ENCODE assay signal across 28 mouse cellular contexts in the genomic region with DNA sequence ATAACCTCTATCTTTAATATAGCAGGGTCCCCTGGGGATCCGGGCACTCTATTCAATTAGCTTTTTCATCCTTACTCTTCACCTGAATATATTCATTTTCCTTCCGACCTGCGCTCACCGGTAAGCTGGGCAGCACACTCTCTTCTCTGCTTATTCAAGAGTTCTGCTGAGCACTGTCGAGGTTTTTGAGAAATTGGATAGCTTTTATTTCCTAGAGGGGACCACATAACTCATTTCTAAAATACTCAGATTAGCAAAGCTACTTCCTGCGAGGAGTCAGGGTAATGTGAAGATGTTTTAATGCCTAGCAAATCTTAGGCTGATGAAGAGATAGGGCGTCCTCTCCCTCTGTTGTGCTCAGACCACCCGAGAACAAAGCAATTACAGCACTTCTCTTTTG. TPM values are rescaled to one million over a fixed set of nuclear protein-coding genes. Genes with fewer than 3 reads are reported as not detected.
DNase-seq lines count a peak whose midpoint lies in the region; ATAC-seq lines count a peak whose summit lies in the region.
"Had no signal": no experiment of that assay in that cellular context is flagged by ENCODE, and none has a peak within 500 bp of the region (broad histone marks: within the 10 kb centered on the region; RNA-seq: fewer than 3 reads in every experiment).

No protein-coding gene starts in this region.

- peak; percentile 11 for DNase-seq in hindbrain, embryonic 10.5 days (ENCODE audit: low spot score)
- DNase-seq in neural tube, embryonic 10.5 days (ENCODE audit: extremely low spot score, low spot score): peak; percentile 16
- DNase-seq in NIH3T3 (ENCODE audit: low read depth): peak; percentile 53
- peak; percentile 13 for DNase-seq in embryonic facial prominence, embryonic 10.5 days (ENCODE audit: low spot score)
- DNase-seq in urinary bladder, adult 2 months (ENCODE audit: low spot score): no peak
- DNase-seq: B cell, adult 2 months; cerebellum, adult 11 months; cerebellum, adult 9-11 months; gastrocnemius, postnatal 25 days; heart, adult 11 months; heart, postnatal 4 days; kidney, adult 11 months; kidney, postnatal 25 days; liver, postnatal 0 days; lung, postnatal 36 days; thymus, postnatal 4 days had no signal

- H3K36me3 ChIP-seq in hindbrain, embryonic 10.5 days: no peaks in the 10 kb centered on the region
- H3K36me3 ChIP-seq in hindbrain, embryonic 13.5 days: no peaks in the 10 kb centered on the region
- no peaks in the 10 kb centered on the region for H3K36me3 ChIP-seq in neural tube, embryonic 15.5 days
- no peaks in the 10 kb centered on the region for H3K36me3 ChIP-seq in embryonic facial prominence, embryonic 10.5 days (replicated peaks)
- H3K36me3 ChIP-seq in midbrain, embryonic 16.5 days (ENCODE audit: control insufficient read depth, insufficient read depth, low read length): no peaks in the 10 kb centered on the region
- H3K36me3 ChIP-seq: embryonic facial prominence, embryonic 12.5 days; heart, embryonic 10.5 days; heart, embryonic 15.5 days; kidney, embryonic 15.5 days; midbrain, embryonic 13.5 days had no signal

- no peak overlapping the region for H3K4me3 ChIP-seq in hindbrain, embryonic 10.5 days
- H3K4me3 ChIP-seq in hindbrain, embryonic 13.5 days: no peak overlapping the region
- H3K4me3 ChIP-seq in neural tube, embryonic 15.5 days (replicated peaks): no peak overlapping the region
- H3K4me3 ChIP-seq in embryonic facial prominence, embryonic 10.5 days: no peak overlapping the region
- H3K4me3 ChIP-seq in midbrain, embryonic 16.5 days (ENCODE audit: low read depth, low read length): no peak overlapping the region
- H3K4me3 ChIP-seq: embryonic facial prominence, embryonic 12.5 days; heart, embryonic 10.5 days; kidney, embryonic 15.5 days; liver, embryonic 12.5 days; megakaryocyte, embryonic 14.5 days; midbrain, embryonic 13.5 days had no signal

- 3% methylated on average over 8 of the region's 8 CpGs for WGBS in hindbrain, embryonic 10.5 days
- 3% methylated on average over 8 of the region's 8 CpGs for WGBS in hindbrain, embryonic 13.5 days
- 7% methylated on average over 8 of the region's 8 CpGs for WGBS in neural tube, embryonic 15.5 days
- 2% methylated on average over 8 of the region's 8 CpGs for WGBS in embryonic facial prominence, embryonic 10.5 days
- 9% methylated on average over 8 of the region's 8 CpGs for WGBS in midbrain, embryonic 16.5 days

- H3K9ac ChIP-seq in hindbrain, embryonic 13.5 days: no peak overlapping the region
- H3K9ac ChIP-seq in neural tube, embryonic 15.5 days (replicated peaks): no peak overlapping the region
- H3K9ac ChIP-seq in midbrain, embryonic 16.5 days (ENCODE audit: low read depth, low read length): no peak overlapping the region
- H3K9ac ChIP-seq: embryonic facial prominence, embryonic 12.5 days; heart, embryonic 15.5 days; kidney, embryonic 15.5 days; liver, embryonic 12.5 days; liver, postnatal 0 days; midbrain, embryonic 13.5 days had no signal

- H3K4me1 ChIP-seq in hindbrain, embryonic 10.5 days (replicated peaks): peaks cover 13% of the 10 kb centered on the region
- H3K4me1 ChIP-seq in hindbrain, embryonic 13.5 days (replicated peaks): peaks cover 12% of the 10 kb centered on the region
- H3K4me1 ChIP-seq in neural tube, embryonic 15.5 days: peaks cover 9% of the 10 kb centered on the region
- H3K4me1 ChIP-seq in embryonic facial prominence, embryonic 10.5 days: peaks cover 9% of the 10 kb centered on the region
- peaks cover 5% of the 10 kb centered on the region for H3K4me1 ChIP-seq in midbrain, embryonic 16.5 days (ENCODE audit: control insufficient read depth, insufficient read depth, low read length)

- H3K9me3 ChIP-seq in hindbrain, embryonic 10.5 days: no peaks in the 10 kb centered on the region
- H3K9me3 ChIP-seq in hindbrain, embryonic 13.5 days: no peaks in the 10 kb centered on the region
- no peaks in the 10 kb centered on the region for H3K9me3 ChIP-seq in neural tube, embryonic 15.5 days (replicated peaks)
- H3K9me3 ChIP-seq in embryonic facial prominence, embryonic 10.5 days: no peaks in the 10 kb centered on the region
- no peaks in the 10 kb centered on the region for H3K9me3 ChIP-seq in midbrain, embryonic 16.5 days (replicated peaks; ENCODE audit: control insufficient read depth, low read length, poor library complexity, severe bottlenecking)
- H3K9me3 ChIP-seq: embryonic facial prominence, embryonic 12.5 days; heart, embryonic 10.5 days; heart, embryonic 15.5 days; kidney, embryonic 15.5 days; liver, embryonic 12.5 days; megakaryocyte, embryonic 14.5 days; midbrain, embryonic 13.5 days had no signal

- no peak for ATAC-seq in hindbrain, embryonic 13.5 days (ENCODE audit: low FRiP score)
- no peak for ATAC-seq in neural tube, embryonic 15.5 days (ENCODE audit: low FRiP score)
- ATAC-seq in midbrain, embryonic 16.5 days: no peak
- ATAC-seq: forebrain, embryonic 14.5 days; liver, embryonic 12.5 days; liver, postnatal 0 days; midbrain, embryonic 13.5 days; Patski had no signal

- no peak overlapping the region for H3K27ac ChIP-seq in hindbrain, embryonic 10.5 days
- H3K27ac ChIP-seq in hindbrain, embryonic 13.5 days: no peak overlapping the region
- H3K27ac ChIP-seq in neural tube, embryonic 15.5 days (replicated peaks): no peak overlapping the region
- no peak overlapping the region for H3K27ac ChIP-seq in embryonic facial prominence, embryonic 10.5 days (replicated peaks)
- no peak overlapping the region for H3K27ac ChIP-seq in midbrain, embryonic 16.5 days (ENCODE audit: low read length)
- H3K27ac ChIP-seq: embryonic facial prominence, embryonic 12.5 days; heart, embryonic 10.5 days; heart, embryonic 15.5 days; kidney, embryonic 15.5 days; liver, embryonic 12.5 days; midbrain, embryonic 13.5 days had no signal

- H3K4me2 ChIP-seq in hindbrain, embryonic 13.5 days: no peak overlapping the region
- no peak overlapping the region for H3K4me2 ChIP-seq in neural tube, embryonic 15.5 days
- H3K4me2 ChIP-seq in midbrain, embryonic 16.5 days (ENCODE audit: low read length): no peak overlapping the region
- H3K4me2 ChIP-seq: embryonic facial prominence, embryonic 12.5 days; kidney, embryonic 15.5 days; liver, embryonic 12.5 days; midbrain, embryonic 13.5 days had no signal

- peaks cover 100% of the 10 kb centered on the region for H3K27me3 ChIP-seq in hindbrain, embryonic 10.5 days (ENCODE audit: insufficient read depth, poor library complexity, severe bottlenecking)
- H3K27me3 ChIP-seq in hindbrain, embryonic 13.5 days: peaks cover 81% of the 10 kb centered on the region
- H3K27me3 ChIP-seq in neural tube, embryonic 15.5 days (replicated peaks): peaks cover 65% of the 10 kb centered on the region
- peaks cover 100% of the 10 kb centered on the region for H3K27me3 ChIP-seq in embryonic facial prominence, embryonic 10.5 days (replicated peaks; ENCODE audit: low read depth, poor library complexity, severe bottlenecking)
- H3K27me3 ChIP-seq in midbrain, embryonic 16.5 days (ENCODE audit: control insufficient read depth, insufficient read depth, low read depth, low read length): peaks cover 30% of the 10 kb centered on the region
- H3K27me3 ChIP-seq: Patski had no signal

RNA-seq across cellular contexts. Expression of a gene that starts 8.2 kb away (rescaled TPM):
- polyA plus RNA-seq in hindbrain, embryonic 10.5 days (2016; fragmentation: Nextera tagmentation; extraction: Ambion mirVana): 3.2 and 4.2 TPM in 2 replicates
- 2.6 and 3.0 TPM in 2 replicates for polyA plus RNA-seq in hindbrain, embryonic 13.5 days (2015; fragmentation: Nextera tagmentation; extraction: Ambion mirVana)
- polyA plus RNA-seq in neural tube, embryonic 15.5 days (2015; fragmentation: Nextera tagmentation; extraction: Ambion mirVana): 3.3 and 4.9 TPM in 2 replicates
- 1.3 and 2.0 TPM in 2 replicates for polyA plus RNA-seq in embryonic facial prominence, embryonic 10.5 days (2016; fragmentation: Nextera tagmentation; extraction: Ambion mirVana)
- 16.1 and 16.4 TPM in 2 replicates for polyA plus RNA-seq in urinary bladder, adult 2 months (2012; rRNA removed)
- polyA plus RNA-seq in midbrain, embryonic 16.5 days (2015; fragmentation: Nextera tagmentation; extraction: Ambion mirVana): 1.7 and 2.0 TPM in 2 replicates

RNA-seq across cellular contexts. Expression of a gene that starts 17.6 kb away (rescaled TPM):
- 29.4 and 32.5 TPM in 2 replicates for polyA plus RNA-seq in hindbrain, embryonic 10.5 days (2016; fragmentation: Nextera tagmentation; extraction: Ambion mirVana)
- 32.0 and 32.6 TPM in 2 replicates for polyA plus RNA-seq in hindbrain, embryonic 13.5 days (2015; fragmentation: Nextera tagmentation; extraction: Ambion mirVana)
- polyA plus RNA-seq in neural tube, embryonic 15.5 days (2015; fragmentation: Nextera tagmentation; extraction: Ambion mirVana): 28.5 and 30.9 TPM in 2 replicates
- 27.4 and 29.7 TPM in 2 replicates for polyA plus RNA-seq in embryonic facial prominence, embryonic 10.5 days (2016; fragmentation: Nextera tagmentation; extraction: Ambion mirVana)
- 16.9 and 17.7 TPM in 2 replicates for polyA plus RNA-seq in urinary bladder, adult 2 months (2012; rRNA removed)
- 29.9 and 32.0 TPM in 2 replicates for polyA plus RNA-seq in midbrain, embryonic 16.5 days (2015; fragmentation: Nextera tagmentation; extraction: Ambion mirVana)
